Mouse (Mus musculus): ENCODE data around the gene Dand5.

DNA sequence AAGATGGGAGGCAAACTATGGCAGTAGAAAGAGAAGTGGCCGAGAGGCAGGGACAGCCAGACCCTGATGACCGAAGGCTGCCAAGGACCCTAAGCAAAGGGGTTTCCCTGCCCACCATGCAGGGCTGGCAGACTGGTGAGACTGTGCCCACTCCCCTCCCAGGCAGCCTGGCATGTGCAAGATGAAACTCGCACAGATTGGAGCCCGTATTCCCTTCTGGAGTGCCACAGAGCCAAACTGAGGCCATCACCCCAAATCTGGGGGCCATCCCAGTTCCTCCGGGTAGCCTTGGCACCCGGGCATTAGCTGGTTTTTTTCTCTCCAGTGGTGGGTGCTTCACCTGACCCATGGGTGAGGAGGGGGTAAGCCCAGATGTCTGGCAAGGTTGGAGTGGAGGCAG, 24.7 kb downstream of the Dand5 start:
- TF ChIP-seq CEBPB (IDR thresholded peaks at IDR 0.05; ENCODE audit: insufficient read depth, poor library complexity, severe bottlenecking) (no peak), MAX (IDR thresholded peaks at IDR 0.05; ENCODE audit: low read depth) (no peak), POLR2A (IDR thresholded peaks at IDR 0.05; ENCODE audit: insufficient read length, low read depth) (no peak), TCF12 (IDR thresholded peaks at IDR 0.05; ENCODE audit: insufficient read depth, poor library complexity, severe bottlenecking) (no peak)
